Mouse (Mus musculus): ENCODE data around the gene Fer1l4. TPM values are rescaled to one million over a fixed set of nuclear protein-coding genes. Genes with fewer than 3 reads are reported as not detected.

The Fer1l4 gene
- polyA plus RNA-seq, 1 experiment from 2014 or later: not detected

DNA sequence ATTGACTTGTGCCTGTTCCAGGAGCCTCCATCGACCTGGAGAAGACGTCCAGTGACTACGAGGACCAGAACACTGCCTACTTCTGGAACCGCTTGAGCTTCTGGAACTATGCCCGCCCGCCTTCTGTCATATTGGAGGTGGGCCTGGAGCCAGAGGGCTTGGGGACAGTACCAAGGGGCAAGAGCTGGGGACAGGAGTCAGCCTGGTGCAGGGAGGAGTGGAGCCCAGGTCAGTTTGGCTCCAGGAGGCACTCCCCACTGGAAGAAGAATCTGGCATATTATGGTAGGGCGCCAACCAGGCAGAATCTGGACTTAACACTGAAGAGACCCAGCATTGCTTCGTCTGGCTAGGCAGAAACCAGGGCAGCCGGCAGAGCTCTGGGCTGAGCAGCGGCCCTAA, 15.2 kb upstream of the Fer1l4 start:
- Histone ChIP-seq H3K27me3 (no peaks in the 10 kb centered on the region), H3K36me3 (peaks cover 50% of the 10 kb centered on the region), H3K4me3 (no peak overlapping the region), H3K9me3 (no peaks in the 10 kb centered on the region), H3K9ac (no peak overlapping the region), H3K4me2 (replicated peaks) (no peak overlapping the region), H3K27ac (peak overlapping the region; percentile 3; the same call in 1 of the 2 replicates), H3K4me1 (peaks cover 10% of the 10 kb centered on the region)
- ATAC-seq (ENCODE audit: low FRiP score, low read depth): no peak
- 90% methylated on average over 10 of the region's 10 CpGs for WGBS

GRCm38 (mm10) chr2:156066126-156066525, 13.4 kb upstream of the Fer1l4 start:
- Histone ChIP-seq H3K9me3 (no peaks in the 10 kb centered on the region), H3K9ac (peak overlapping the region; percentile 83), H3K36me3 (peaks cover 33% of the 10 kb centered on the region), H3K4me3 (peak overlapping the region; percentile 69), H3K4me2 (replicated peaks) (peak overlapping the region; percentile 92), H3K27me3 (no peaks in the 10 kb centered on the region), H3K4me1 (peaks cover 10% of the 10 kb centered on the region), H3K27ac (no peak overlapping the region; the same call in 1 of the 2 replicates)
- ATAC-seq (ENCODE audit: low FRiP score, low read depth): peak; percentile 8; the same call in 1 of the 2 replicates
- WGBS: 27% methylated on average over 10 of the region's 10 CpGs

DNA sequence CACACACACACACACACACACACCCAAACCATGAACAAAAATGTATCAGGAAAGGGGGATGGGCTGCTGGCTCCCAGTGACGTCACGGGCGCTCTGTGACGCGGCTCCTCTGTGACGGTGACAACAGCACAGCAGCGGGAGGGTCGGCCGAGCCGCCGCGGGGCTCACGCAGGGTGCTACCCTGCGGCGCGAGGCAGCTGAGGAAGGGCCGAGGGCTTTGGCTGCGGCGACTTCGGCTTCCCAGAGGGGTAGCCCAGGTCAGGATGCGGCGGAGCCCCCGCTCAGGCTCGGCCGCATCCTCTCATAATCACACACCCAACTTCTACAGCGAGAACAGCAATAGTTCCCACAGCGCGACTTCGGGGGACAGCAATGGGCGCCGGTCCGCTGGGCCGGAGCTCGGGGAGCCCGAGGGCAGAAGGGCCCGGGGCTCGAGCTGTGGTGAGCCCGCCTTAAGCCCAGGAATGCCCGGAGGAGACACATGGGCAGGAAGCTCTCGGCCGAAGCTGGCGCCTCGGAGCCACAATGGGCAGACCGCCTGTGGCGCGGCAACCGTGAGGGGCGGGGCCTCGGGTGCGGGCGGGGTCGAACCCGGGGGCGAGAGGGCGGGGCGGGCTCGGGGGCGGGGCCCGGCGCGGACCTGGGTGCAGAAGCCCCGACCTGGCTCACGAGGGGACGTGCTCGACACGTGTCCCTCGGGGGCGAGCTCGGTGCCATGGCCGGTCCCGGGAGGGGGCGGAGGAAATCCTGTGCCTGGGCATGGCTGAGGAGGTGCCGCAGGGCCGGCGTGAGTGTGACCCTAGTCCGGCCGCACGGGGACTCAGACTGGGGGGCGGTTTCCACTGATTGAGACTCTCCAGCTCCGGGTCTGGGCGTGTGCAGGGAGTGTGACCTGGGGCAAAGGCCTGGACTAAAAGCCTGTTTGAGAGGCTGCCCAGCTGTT, 12.6 kb upstream of the Fer1l4 start, which contains the start of gene Spag4:
Gene Spag4, plus strand, starts transcription at position 77 of the 943 bp plus-strand sequence.
- H3K4me3 ChIP-seq: peak within 1 kb of the TSS; percentile 69
- H3K4me1 ChIP-seq: peaks cover 10% of the 10 kb centered on the region
- peak within 1 kb of the TSS; percentile 77; the same call in 1 of the 2 replicates for H3K27ac ChIP-seq
- H3K27me3 ChIP-seq: no peaks in the 10 kb centered on the region
- WGBS: under 1% methylated on average over 77 of the region's 81 CpGs
- ATAC-seq (ENCODE audit: low FRiP score, low read depth): peak; percentile 75
- peak within 1 kb of the TSS; percentile 92 for H3K4me2 ChIP-seq (replicated peaks)
- H3K36me3 ChIP-seq: peaks cover 26% of the 10 kb centered on the region
- H3K9me3 ChIP-seq: no peaks in the 10 kb centered on the region
- peak within 1 kb of the TSS; percentile 83 for H3K9ac ChIP-seq

GRCm38 (mm10) chr2:156047929-156048328, 4.8 kb downstream of the Fer1l4 start:
- Histone ChIP-seq H3K27me3 (peaks cover 10% of the 10 kb centered on the region), H3K36me3 (no peaks in the 10 kb centered on the region), H3K4me2 (replicated peaks) (peak overlapping the region; percentile 45), H3K9ac (no peak overlapping the region), H3K27ac (no peak overlapping the region), H3K9me3 (no peaks in the 10 kb centered on the region), H3K4me1 (peaks cover 7% of the 10 kb centered on the region; the same call in 1 of the 2 replicates), H3K4me3 (peak overlapping the region; percentile 16; the same call in 1 of the 2 replicates)
- WGBS: 6% methylated on average over 19 of the region's 19 CpGs
- no peak for ATAC-seq (ENCODE audit: low FRiP score, low read depth)

GRCm38 (mm10) chr2:156042903-156043302, 9.8 kb downstream of the Fer1l4 start:
- peaks cover 5% of the 10 kb centered on the region; the same call in 1 of the 2 replicates for H3K4me1 ChIP-seq
- no peak overlapping the region for H3K27ac ChIP-seq
- peaks cover 7% of the 10 kb centered on the region for H3K27me3 ChIP-seq
- no peak overlapping the region for H3K9ac ChIP-seq
- H3K36me3 ChIP-seq: no peaks in the 10 kb centered on the region
- ATAC-seq (ENCODE audit: low FRiP score, low read depth): no peak
- H3K4me3 ChIP-seq: no peak overlapping the region
- no peak overlapping the region for H3K4me2 ChIP-seq (replicated peaks)
- 80% methylated on average over 8 of the region's 8 CpGs for WGBS
- H3K9me3 ChIP-seq: no peaks in the 10 kb centered on the region

- Histone ChIP-seq H3K4me1 (no peaks in the 10 kb centered on the region), H3K9ac (no peak overlapping the region), H3K27ac (no peak overlapping the region), H3K27me3 (no peaks in the 10 kb centered on the region), H3K4me3 (no peak overlapping the region), H3K36me3 (no peaks in the 10 kb centered on the region), H3K4me2 (replicated peaks) (no peak overlapping the region), H3K9me3 (no peaks in the 10 kb centered on the region)
- no peak for ATAC-seq (ENCODE audit: low FRiP score, low read depth)
- WGBS: 91% methylated on average over 3 of the region's 3 CpGs
These were observed 13.4 kb downstream of the Fer1l4 start for GRCm38 (mm10) chr2:156039390-156039789.

DNA sequence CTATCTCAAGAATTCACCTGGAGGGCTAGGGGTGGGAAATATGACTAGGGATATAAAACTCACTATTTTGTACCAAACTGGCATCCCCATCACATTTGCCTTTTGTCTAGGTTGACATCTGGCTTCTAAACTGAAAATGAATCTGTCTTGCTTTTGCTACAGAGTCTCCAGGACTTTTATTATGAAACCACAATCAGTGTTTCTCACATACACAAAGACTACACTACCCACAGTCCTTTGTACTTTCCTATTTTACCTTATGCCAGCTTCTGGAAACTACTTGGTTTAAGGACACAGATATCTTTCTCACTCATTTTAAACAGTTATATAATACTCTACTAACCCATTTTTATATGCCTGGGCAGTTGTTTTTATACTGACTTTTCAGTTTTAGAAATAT, 27.3 kb downstream of the Fer1l4 start:
- no peak overlapping the region for H3K27ac ChIP-seq
- no peak overlapping the region for H3K9ac ChIP-seq
- no peaks in the 10 kb centered on the region for H3K4me1 ChIP-seq
- ATAC-seq (ENCODE audit: low FRiP score, low read depth): no peak
- no peaks in the 10 kb centered on the region for H3K27me3 ChIP-seq
- H3K4me3 ChIP-seq: no peak overlapping the region
- H3K9me3 ChIP-seq: no peaks in the 10 kb centered on the region
- H3K4me2 ChIP-seq (replicated peaks): no peak overlapping the region
- peaks cover 1% of the 10 kb centered on the region; the same call in 1 of the 2 replicates for H3K36me3 ChIP-seq

DNA sequence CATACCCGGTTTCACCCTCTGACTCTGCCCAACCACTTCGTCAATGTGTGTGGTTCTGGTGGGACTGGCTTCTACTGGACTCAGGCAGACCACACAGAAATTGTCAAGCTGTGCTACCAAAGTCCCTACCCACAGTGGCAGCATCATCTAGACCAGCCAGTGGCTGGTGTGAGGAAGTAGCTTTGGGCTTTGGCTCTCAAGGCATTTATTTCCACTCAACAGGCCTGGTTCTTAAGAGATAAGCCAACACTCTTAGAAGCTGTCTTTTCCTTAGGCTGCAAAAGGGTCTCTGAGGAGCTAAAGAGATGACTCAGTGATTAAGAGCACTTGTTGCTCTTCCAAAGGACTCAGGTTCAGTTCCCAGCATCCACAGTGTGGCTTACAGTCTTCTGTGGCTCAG, 31.0 kb downstream of the Fer1l4 start:
- Histone ChIP-seq H3K27me3 (no peaks in the 10 kb centered on the region), H3K9me3 (no peaks in the 10 kb centered on the region), H3K9ac (no peak overlapping the region), H3K36me3 (peaks cover 38% of the 10 kb centered on the region), H3K27ac (no peak overlapping the region), H3K4me2 (replicated peaks) (no peak overlapping the region), H3K4me3 (no peak overlapping the region), H3K4me1 (no peaks in the 10 kb centered on the region)
- no peak for ATAC-seq (ENCODE audit: low FRiP score, low read depth)
- WGBS: 85% methylated on average over 2 of the region's 2 CpGs

DNA sequence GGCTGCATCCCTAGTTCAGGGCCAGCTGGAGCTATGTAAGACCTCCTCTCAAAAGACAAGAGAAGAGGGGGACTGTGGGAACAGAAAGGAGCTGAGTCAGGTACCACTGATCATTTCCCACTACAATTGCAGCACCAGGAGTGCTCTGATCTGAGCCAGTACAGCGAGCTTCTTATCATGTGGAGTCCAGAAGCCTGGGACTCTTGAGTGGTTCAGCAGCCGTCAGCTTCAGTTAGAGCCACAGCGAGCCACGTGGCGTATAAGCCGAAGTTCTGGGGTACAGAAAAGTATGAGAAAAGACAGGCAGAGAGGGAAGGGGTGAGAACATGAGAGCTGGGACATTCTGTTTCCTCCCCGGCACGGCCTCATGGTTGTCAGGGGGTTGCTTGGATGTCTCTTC, 31.5 kb downstream of the Fer1l4 start:
- Histone ChIP-seq H3K4me3 (no peak overlapping the region), H3K9me3 (no peaks in the 10 kb centered on the region), H3K4me1 (no peaks in the 10 kb centered on the region), H3K4me2 (replicated peaks) (no peak overlapping the region), H3K27me3 (no peaks in the 10 kb centered on the region), H3K9ac (no peak overlapping the region), H3K27ac (no peak overlapping the region), H3K36me3 (peaks cover 44% of the 10 kb centered on the region)
- 85% methylated on average over 8 of the region's 8 CpGs for WGBS
- ATAC-seq (ENCODE audit: low FRiP score, low read depth): no peak

GRCm38 (mm10) chr2:156018106-156018505, 34.6 kb downstream of the Fer1l4 start:
- no peak overlapping the region for H3K4me3 ChIP-seq
- peaks cover 75% of the 10 kb centered on the region for H3K36me3 ChIP-seq
- H3K27me3 ChIP-seq: no peaks in the 10 kb centered on the region
- H3K27ac ChIP-seq: no peak overlapping the region
- no peak overlapping the region for H3K4me2 ChIP-seq (replicated peaks)
- no peak overlapping the region for H3K9ac ChIP-seq
- H3K4me1 ChIP-seq: no peaks in the 10 kb centered on the region
- ATAC-seq (ENCODE audit: low FRiP score, low read depth): no peak
- WGBS: 90% methylated on average over 3 of the region's 3 CpGs
- no peaks in the 10 kb centered on the region for H3K9me3 ChIP-seq

- peak within 1 kb of the TSS; percentile 72 for H3K4me2 ChIP-seq (replicated peaks)
- under 1% methylated on average over 45 of the region's 45 CpGs for WGBS
- peaks cover 41% of the 10 kb centered on the region for H3K36me3 ChIP-seq
- H3K9me3 ChIP-seq: no peaks in the 10 kb centered on the region
- peak; percentile 99 for ATAC-seq (ENCODE audit: low FRiP score, low read depth)
- H3K9ac ChIP-seq: peak within 1 kb of the TSS; percentile 82
- H3K4me1 ChIP-seq: peaks cover 10% of the 10 kb centered on the region
- peak within 1 kb of the TSS; percentile 84 for H3K4me3 ChIP-seq
- H3K27ac ChIP-seq: peak within 1 kb of the TSS; percentile 69
- H3K27me3 ChIP-seq: no peaks in the 10 kb centered on the region
These were observed 44.7 kb downstream of the Fer1l4 start, which contains the start of the genes 6430550D23Rik and Ergic3 for GRCm38 (mm10) chr2:156007888-156008532. Gene 6430550D23Rik (minus strand): TSS chr2:156007977. Gene Ergic3 (plus strand): TSS chr2:156008045.

- Histone ChIP-seq H3K36me3 (peaks cover 22% of the 10 kb centered on the region), H3K9ac (no peak overlapping the region), H3K4me1 (peaks cover 10% of the 10 kb centered on the region), H3K27me3 (no peaks in the 10 kb centered on the region), H3K27ac (no peak overlapping the region), H3K4me2 (replicated peaks) (no peak overlapping the region), H3K9me3 (no peaks in the 10 kb centered on the region), H3K4me3 (no peak overlapping the region)
- 91% methylated on average over 4 of the region's 4 CpGs for WGBS
- no peak for ATAC-seq (ENCODE audit: low FRiP score, low read depth)
These were observed 47.4 kb downstream of the Fer1l4 start for GRCm38 (mm10) chr2:156005393-156005792.
